Mouse (Mus musculus) left cerebral cortex, postnatal 10 days (tissue): Measurements from ENCODE around the gene Btbd35f5. TPM values are rescaled to one million over a fixed set of nuclear protein-coding genes. Genes with fewer than 3 reads are reported as not detected.
"Not testable (repeated sequence)": the region's sequence is repeated elsewhere in the genome, so short reads cannot be mapped to it uniquely, and the experiment has no call there.

Experiments used
- DNase-seq, 2 experiments: peaks; one replicate each; pipeline ENCODE4 v3.0.0; 2021 to 2022; ENCODE audit warnings: low spot score in 2 of 2, mixed read lengths in 1 of 2; ENCODE audit errors: extremely low spot score in 1 of 2
- intact Hi-C: fragments of 180-260 bp; cut with DNase I; formaldehyde crosslinking; loops from one replicate; pipeline ENCODE4 v1.15.1; 2025
- total RNA-seq, 2 experiments: library from RNA; stranded (reverse); gene quantifications; 2 replicates each; pipeline ENCODE4 v1.2.3; 2021

Btbd35f5 gene
- not detected for total RNA-seq

DNA sequence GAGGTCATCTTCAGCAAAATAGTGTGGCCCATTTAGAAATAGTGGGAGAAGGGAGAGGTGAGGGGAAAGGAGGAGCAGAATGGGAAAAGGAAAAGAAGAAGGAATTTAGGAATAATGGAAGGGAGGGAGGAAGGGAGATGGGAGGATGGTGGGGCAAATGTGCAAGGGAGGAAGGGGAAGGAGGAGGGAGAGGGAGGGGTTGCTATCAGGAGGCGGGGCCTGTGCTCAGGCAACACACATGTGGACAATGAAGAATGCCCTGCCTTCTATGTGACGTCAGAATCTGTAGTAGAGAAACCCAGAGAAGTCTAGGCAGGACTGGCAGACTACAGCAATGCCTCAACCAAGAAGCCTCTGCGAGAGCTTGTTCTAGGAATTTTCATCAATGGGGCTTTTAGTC lies at the start of gene Btbd35f5:
Gene Btbd35f5 (plus strand): TSS at position 301 of the 400 bp plus-strand sequence.
- intact Hi-C loops, DNase-seq: not testable (repeated sequence)

DNA sequence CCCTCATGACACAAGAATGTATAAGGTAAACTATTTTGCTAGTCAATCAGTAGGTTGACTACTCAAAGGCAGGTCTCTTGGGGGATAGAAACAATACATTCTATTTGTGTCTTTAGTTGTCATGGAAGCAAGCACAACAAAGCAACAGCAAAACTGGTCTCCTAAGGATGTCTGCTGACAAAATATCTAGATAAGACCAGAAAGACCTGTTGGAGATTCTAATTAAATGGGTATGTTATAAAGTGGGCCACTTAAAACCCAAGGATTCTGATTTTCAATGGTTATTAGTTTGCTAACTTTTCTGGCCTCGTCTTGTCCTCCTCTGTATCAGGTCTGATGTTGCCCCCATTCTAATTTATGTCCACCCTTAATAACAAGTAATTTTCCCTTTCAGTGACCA lies 32.2 kb upstream of the Btbd35f5 start, which contains the start of gene Gm21789:
Gene Gm21789 (plus strand): TSS at position 301 of the 400 bp plus-strand sequence.
- intact Hi-C loops, DNase-seq: not testable (repeated sequence)

Other genes with a start within 250 kb of the Btbd35f5 start
- not detected for gene Btbd35f21, start 247.8 kb upstream of the Btbd35f5 start, total RNA-seq
- gene Btbd35f30, start 79.3 kb upstream of the Btbd35f5 start, total RNA-seq, result not detected
- not detected for gene Gm21789, start 32.1 kb upstream of the Btbd35f5 start, total RNA-seq